Mouse (Mus musculus): Measurements from ENCODE around the gene Fam206a.

GRCm38 (mm10) chr4:56811642-56812041 lies 9.5 kb downstream of the Fam206a start:
- no peak for TF ChIP-seq POLR2A (IDR thresholded peaks at IDR 0.05; ENCODE audit: low read depth, low read length)
- no peak for TF ChIP-seq ZKSCAN1 (IDR thresholded peaks at IDR 0.05; ENCODE audit: borderline replicate concordance, low read depth, low read length)
- TF ChIP-seq GABPA (IDR thresholded peaks at IDR 0.05; ENCODE audit: insufficient replicate concordance, low read depth, low read length): no peak
- TF ChIP-seq SIN3A (IDR thresholded peaks at IDR 0.05; ENCODE audit: low read length): no peak
- TF ChIP-seq CTCF (conservative IDR thresholded peaks at IDR 0.05 in 1 of 2, IDR thresholded peaks at IDR 0.05 in 1 of 2; ENCODE audit: low read depth in 2 of 2, low read length in 2 of 2): no peak
- no peak for TF ChIP-seq MYC (IDR thresholded peaks at IDR 0.05; ENCODE audit: low read depth, low read length)
- no peak for TF ChIP-seq MAFK (IDR thresholded peaks at IDR 0.05; ENCODE audit: insufficient replicate concordance, low read length)
- no peak for TF ChIP-seq MAZ (IDR thresholded peaks at IDR 0.05; ENCODE audit: low read depth, low read length)
- no peak for TF ChIP-seq USF1 (IDR thresholded peaks at IDR 0.05; ENCODE audit: low read depth, low read length)
- no peak for TF ChIP-seq EP300 (IDR thresholded peaks at IDR 0.05; ENCODE audit: low read length)
- TF ChIP-seq SMC3 (IDR thresholded peaks at IDR 0.05; ENCODE audit: low read depth, low read length): no peak
- TF ChIP-seq ZC3H11A (IDR thresholded peaks at IDR 0.05; ENCODE audit: low read depth, low read length): no peak
- no peak for TF ChIP-seq TCF12 (IDR thresholded peaks at IDR 0.05; ENCODE audit: low read depth, low read length)
